Mouse (Mus musculus) cortical plate, adult 2 months (tissue): ENCODE data around the gene Ier5. TPM values are rescaled to one million over a fixed set of nuclear protein-coding genes. Genes with fewer than 3 reads are reported as not detected.

ENCODE experiments used
- H3K27ac ChIP-seq: fragments of 200-500 bp; 2 replicates; pipeline ENCODE4 v1.5.1; 2012; ENCODE audit warnings: low read length, control low read depth, inconsistent platforms; ENCODE audit not compliant: insufficient read depth
- H3K4me1 ChIP-seq: fragments of 200-500 bp; 2 replicates; pipeline ENCODE4 v1.6.1; 2011; ENCODE audit warnings: low read length; ENCODE audit not compliant: control insufficient read depth, insufficient read depth
- H3K4me3 ChIP-seq: fragments of 200-500 bp; 2 replicates; pipeline ENCODE4 v1.5.1; 2011; ENCODE audit warnings: mild to moderate bottlenecking, low read length, control low read depth; ENCODE audit not compliant: insufficient read depth
- CTCF ChIP-seq: fragments of 200-500 bp; IDR thresholded peaks from 2 replicates; pipeline ENCODE4 v1.5.1; 2011; ENCODE audit warnings: mild to moderate bottlenecking, control low read depth, low read length; ENCODE audit not compliant: insufficient read depth; ENCODE audit errors: extremely low read depth
- POLR2A ChIP-seq: fragments of 200-500 bp; IDR thresholded peaks from 2 replicates; pipeline ENCODE4 v1.6.1; 2011; ENCODE audit warnings: mild to moderate bottlenecking, low read length, control low read depth; ENCODE audit not compliant: insufficient read depth; ENCODE audit errors: extremely low read depth
- polyA plus RNA-seq: library from polyadenylated mRNA; depleted of rRNA; stranded (reverse); fragments of >200 nt; gene quantifications from 2 replicates; pipeline ENCODE4 v1.2.3, GENCODE M21; 2012

The Ier5 gene
- polyA plus RNA-seq, 1 experiment = 53.3 TPM

- TF ChIP-seq POLR2A (no peak), CTCF (no peak)
- peaks cover 7% of the 10 kb centered on the region; the same call in 1 of the 2 replicates for H3K4me1 ChIP-seq
- H3K4me3 ChIP-seq = peak overlapping the region; percentile 56
- peak overlapping the region; percentile 80 for H3K27ac ChIP-seq
Observed at GRCm38 (mm10) chr1:155083271-155084265, 15.9 kb downstream of the Ier5 start.

- Histone ChIP-seq H3K4me1 (peaks cover 7% of the 10 kb centered on the region; the same call in 1 of the 2 replicates), H3K27ac (peak overlapping the region; percentile 77), H3K4me3 (peak overlapping the region; percentile 56)
- TF ChIP-seq POLR2A (no peak), CTCF (no peak)
Observed at GRCm38 (mm10) chr1:155082965-155083268, 16.5 kb downstream of the Ier5 start.

DNA sequence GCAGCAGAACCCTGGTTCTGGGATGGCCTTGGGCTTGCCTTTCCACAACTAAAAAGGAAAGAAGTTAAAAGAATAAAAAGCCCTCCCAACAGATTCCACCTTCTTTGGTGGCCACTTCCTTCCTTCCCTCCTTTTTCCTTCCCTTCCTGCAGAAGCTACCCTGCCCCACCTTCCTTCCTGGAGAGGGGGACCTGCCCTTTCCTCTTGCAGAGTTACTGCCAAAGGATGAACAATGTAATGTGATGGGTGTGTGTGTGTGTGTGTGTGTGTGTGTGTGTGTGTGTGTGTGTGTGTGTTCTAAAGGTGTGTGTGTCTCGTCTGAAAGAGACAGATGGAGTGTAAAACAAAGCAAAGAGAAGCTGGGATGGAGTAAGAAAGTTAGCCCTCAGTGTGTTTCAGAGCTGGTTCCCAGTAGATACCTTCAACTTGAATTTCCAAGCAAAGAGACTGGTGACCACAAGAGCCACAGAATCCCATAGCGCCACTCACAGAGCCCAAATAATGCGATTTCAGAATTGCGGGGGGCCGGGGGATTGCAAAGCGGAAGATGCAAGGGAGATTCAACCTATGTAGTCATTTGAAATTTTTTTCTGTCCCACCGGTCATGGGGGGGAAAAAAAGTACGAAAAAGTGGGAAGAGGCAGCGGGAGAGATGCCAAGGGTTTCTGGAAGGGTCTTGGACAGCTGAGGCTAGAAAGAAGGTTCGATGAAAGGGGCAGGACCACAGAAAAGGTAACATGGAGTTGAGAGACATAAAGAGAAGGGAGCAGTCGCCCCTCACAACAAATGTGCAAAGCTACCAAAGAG, 17.1 kb downstream of the Ier5 start:
- Histone ChIP-seq H3K4me1 (peaks cover 7% of the 10 kb centered on the region; the same call in 1 of the 2 replicates), H3K27ac (peak overlapping the region; percentile 77), H3K4me3 (0 out of 2 replicates have a peak overlapping the region, but pooled peaks have one; percentile 56)
- TF ChIP-seq CTCF (no peak), POLR2A (no peak)

- no peak overlapping the region for H3K4me3 ChIP-seq
- H3K27ac ChIP-seq = no peak overlapping the region
- TF ChIP-seq CTCF = no peak
- no peak for TF ChIP-seq POLR2A
Observed at GRCm38 (mm10) chr1:155077675-155078074, 21.8 kb downstream of the Ier5 start.

DNA sequence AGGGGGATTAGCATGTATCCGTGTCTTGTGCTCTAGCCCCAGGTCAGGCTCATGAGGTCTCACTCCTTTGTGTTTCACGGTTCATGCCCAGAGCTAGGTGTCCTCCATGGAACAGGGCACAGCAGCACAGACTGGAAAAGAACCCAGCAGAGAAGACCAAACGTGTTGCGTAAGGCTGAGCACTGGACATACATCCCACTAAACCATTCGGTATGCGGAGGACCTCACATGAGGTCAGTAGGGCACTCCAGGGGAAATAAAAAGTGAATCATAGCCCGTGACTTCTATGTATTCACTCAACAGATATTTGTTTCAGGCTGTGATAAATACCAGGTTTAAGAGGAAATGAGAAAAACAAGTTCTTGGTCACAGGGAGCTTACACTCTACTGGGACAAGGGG, 23.6 kb downstream of the Ier5 start:
- no peak for TF ChIP-seq CTCF
- no peak for TF ChIP-seq POLR2A
- Histone ChIP-seq H3K4me1 (peaks cover 9% of the 10 kb centered on the region), H3K4me3 (no peak overlapping the region)

More at GRCm38 (mm10) chr1:155077675-155078074, 21.8 kb downstream of the Ier5 start:
- no peaks in the 10 kb centered on the region; the same call in 1 of the 2 replicates for H3K4me1 ChIP-seq

DNA sequence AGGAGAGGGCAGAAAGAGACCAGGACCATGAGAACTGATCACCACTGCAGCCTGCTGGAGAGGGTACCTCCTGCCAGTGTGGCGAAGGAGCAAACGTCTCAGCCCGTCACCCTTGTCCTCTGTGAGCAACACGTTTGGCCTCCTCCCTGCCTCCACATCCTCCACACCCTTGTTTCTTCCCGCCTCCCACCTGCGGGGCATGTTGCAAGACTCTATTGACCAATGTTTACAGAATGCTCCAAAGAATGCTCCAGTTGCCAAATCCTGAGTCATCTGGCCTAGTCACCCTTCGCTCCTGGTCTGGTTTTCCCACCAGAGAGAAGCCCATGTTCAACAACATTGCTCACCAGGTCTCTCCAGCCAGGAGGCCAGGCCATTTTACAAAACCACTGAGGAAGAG, 24.6 kb downstream of the Ier5 start:
- Histone ChIP-seq H3K4me1 (peaks cover 11% of the 10 kb centered on the region), H3K4me3 (no peak overlapping the region), H3K27ac (no peak overlapping the region)
- TF ChIP-seq CTCF (no peak), POLR2A (no peak)

More for the DNA sequence above, 23.6 kb downstream of the Ier5 start:
- no peak overlapping the region for H3K27ac ChIP-seq

DNA sequence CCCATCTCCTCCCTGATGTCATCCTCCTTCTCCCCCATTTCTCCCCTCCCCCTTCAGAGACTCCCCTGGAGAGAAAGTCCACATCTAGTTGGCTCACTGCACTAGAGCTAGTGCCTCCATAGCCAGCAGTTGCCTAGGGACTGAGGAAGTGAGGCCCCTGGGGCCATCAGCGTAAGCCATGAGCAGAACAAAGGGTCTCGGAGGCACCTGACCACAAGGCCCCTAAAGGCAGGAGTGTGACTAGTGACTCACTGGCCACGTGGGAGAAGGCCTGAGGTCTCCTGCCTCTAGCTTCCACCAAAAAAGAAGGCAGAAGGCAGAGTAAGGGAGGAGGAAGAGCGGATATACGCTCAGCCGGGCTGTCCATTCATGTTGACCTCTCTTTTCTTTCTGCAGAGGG, 25.5 kb downstream of the Ier5 start:
- Histone ChIP-seq H3K4me3 (no peak overlapping the region), H3K27ac (no peak overlapping the region), H3K4me1 (peaks cover 11% of the 10 kb centered on the region)
- TF ChIP-seq POLR2A (no peak), CTCF (no peak)

DNA sequence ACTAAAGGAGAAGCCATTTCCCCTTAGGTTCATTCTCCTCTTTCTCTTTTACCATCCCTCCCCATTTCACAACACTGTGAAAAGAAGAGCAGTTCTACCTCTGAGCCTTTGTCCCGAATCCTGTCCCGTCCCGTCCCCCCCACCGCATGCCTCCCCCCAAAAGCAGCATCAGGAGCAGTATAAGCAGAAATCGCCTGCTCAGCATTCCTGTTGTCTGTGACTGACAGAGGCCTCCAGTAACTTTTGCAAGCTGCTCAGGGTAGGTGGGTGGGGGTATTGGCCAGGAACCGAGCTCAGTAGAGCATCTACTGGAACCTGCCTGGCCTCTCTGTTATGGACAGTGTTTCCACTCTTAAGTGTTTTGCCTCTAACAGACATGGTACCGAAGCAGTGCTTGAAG, 26.3 kb downstream of the Ier5 start:
- H3K4me1 ChIP-seq = peaks cover 11% of the 10 kb centered on the region
- TF ChIP-seq CTCF (no peak), POLR2A (no peak)
- no peak overlapping the region for H3K27ac ChIP-seq
- H3K4me3 ChIP-seq = no peak overlapping the region

DNA sequence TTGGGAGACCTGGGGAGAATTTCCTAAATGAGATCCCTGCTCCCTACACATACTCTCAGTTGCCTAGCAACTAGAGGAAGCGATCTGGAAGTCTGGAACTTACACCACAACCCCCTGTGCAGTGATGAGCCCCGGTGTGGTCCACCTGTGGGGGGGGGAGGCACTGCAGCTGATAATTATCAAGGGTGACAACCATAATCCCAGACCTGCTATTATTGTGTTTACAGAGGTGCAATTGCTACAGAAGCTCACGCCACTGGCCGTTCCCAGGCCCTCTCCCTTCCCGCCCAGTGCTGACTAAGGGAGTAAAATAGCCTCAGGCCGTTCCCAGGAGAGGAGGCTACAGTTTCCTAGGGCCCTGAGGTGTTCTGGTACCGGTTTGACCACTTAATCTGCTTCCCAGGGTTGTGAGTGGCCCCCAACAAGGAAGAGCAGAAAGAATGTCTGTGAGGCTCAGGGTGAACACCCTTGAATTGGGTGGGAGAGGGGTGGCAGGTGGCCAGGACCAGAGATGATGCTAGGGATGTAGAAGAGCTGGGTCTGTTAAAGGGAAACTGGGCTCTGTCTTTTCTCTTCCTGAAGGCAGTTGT, 28.1 kb downstream of the Ier5 start:
- H3K27ac ChIP-seq = peak overlapping the region; percentile 28; the same call in 1 of the 2 replicates
- TF ChIP-seq CTCF = no peak
- TF ChIP-seq POLR2A = no peak
- peaks cover 11% of the 10 kb centered on the region for H3K4me1 ChIP-seq
- H3K4me3 ChIP-seq = no peak overlapping the region
